Mouse (Mus musculus): ENCODE results near the gene Itpr2. TPM values are rescaled to one million over a fixed set of nuclear protein-coding genes. Genes with fewer than 3 reads are reported as not detected.

Itpr2 gene
- polyA plus RNA-seq, 1 experiment from 2014 or later = 12.2 TPM

GRCm38 (mm10) chr6:146125621-146126020, 376.4 kb downstream of the Itpr2 start:
- no peak overlapping the region for H3K9ac ChIP-seq
- ATAC-seq (ENCODE audit: insufficient read depth, low FRiP score, low read depth) = no peak
- no peak overlapping the region for H3K4me2 ChIP-seq
- 79% methylated on average over 1 of the region's 1 CpGs for WGBS
- no peak overlapping the region for H3K27ac ChIP-seq
- H3K4me1 ChIP-seq = no peaks in the 10 kb centered on the region
- H3K9me3 ChIP-seq = no peaks in the 10 kb centered on the region
- H3K27me3 ChIP-seq (replicated peaks) = no peaks in the 10 kb centered on the region
- no peak overlapping the region for H3K4me3 ChIP-seq (replicated peaks)
- no peaks in the 10 kb centered on the region for H3K36me3 ChIP-seq

- H3K9me3 ChIP-seq = no peaks in the 10 kb centered on the region
- no peak overlapping the region for H3K4me3 ChIP-seq (replicated peaks)
- no peak overlapping the region for H3K9ac ChIP-seq
- no peaks in the 10 kb centered on the region for H3K36me3 ChIP-seq
- no peaks in the 10 kb centered on the region for H3K4me1 ChIP-seq
- WGBS = 79% methylated on average over 3 of the region's 3 CpGs
- no peak for ATAC-seq (ENCODE audit: insufficient read depth, low FRiP score, low read depth)
- no peak overlapping the region for H3K4me2 ChIP-seq
- H3K27ac ChIP-seq = no peak overlapping the region
- H3K27me3 ChIP-seq (replicated peaks) = no peaks in the 10 kb centered on the region
Observed at GRCm38 (mm10) chr6:146124479-146124878, 377.5 kb downstream of the Itpr2 start.

- Histone ChIP-seq H3K4me1 (no peaks in the 10 kb centered on the region), H3K27ac (no peak overlapping the region), H3K9ac (no peak overlapping the region), H3K4me3 (replicated peaks) (no peak overlapping the region), H3K9me3 (no peaks in the 10 kb centered on the region), H3K4me2 (no peak overlapping the region), H3K36me3 (no peaks in the 10 kb centered on the region), H3K27me3 (replicated peaks) (no peaks in the 10 kb centered on the region)
- 84% methylated on average over 4 of the region's 4 CpGs for WGBS
- ATAC-seq (ENCODE audit: insufficient read depth, low FRiP score, low read depth) = no peak
Observed at GRCm38 (mm10) chr6:146123656-146124055, 378.4 kb downstream of the Itpr2 start.

GRCm38 (mm10) chr6:146120172-146120571, 381.9 kb downstream of the Itpr2 start:
- ATAC-seq (ENCODE audit: insufficient read depth, low FRiP score, low read depth) = no peak
- Histone ChIP-seq H3K4me1 (no peaks in the 10 kb centered on the region), H3K9ac (no peak overlapping the region), H3K4me2 (no peak overlapping the region), H3K9me3 (no peaks in the 10 kb centered on the region), H3K27me3 (replicated peaks) (no peaks in the 10 kb centered on the region), H3K36me3 (no peaks in the 10 kb centered on the region), H3K4me3 (replicated peaks) (no peak overlapping the region), H3K27ac (no peak overlapping the region)
- WGBS = 81% methylated on average over 6 of the region's 6 CpGs

- Histone ChIP-seq H3K9me3 (no peaks in the 10 kb centered on the region), H3K9ac (no peak overlapping the region), H3K4me2 (peak overlapping the region; percentile 23; the same call in 1 of the 2 replicates), H3K27me3 (replicated peaks) (no peaks in the 10 kb centered on the region), H3K27ac (no peak overlapping the region), H3K4me3 (replicated peaks) (no peak overlapping the region), H3K36me3 (no peaks in the 10 kb centered on the region), H3K4me1 (0 out of 2 replicates have a peak, but pooled peaks cover 4% of the 10 kb centered on the region)
- 21% methylated on average over 12 of the region's 12 CpGs for WGBS
- no peak for ATAC-seq (ENCODE audit: insufficient read depth, low FRiP score, low read depth)
Observed at GRCm38 (mm10) chr6:146114731-146115302, 387.2 kb downstream of the Itpr2 start.

GRCm38 (mm10) chr6:146114071-146114470, 388.0 kb downstream of the Itpr2 start:
- WGBS = 61% methylated on average over 3 of the region's 3 CpGs
- Histone ChIP-seq H3K9ac (no peak overlapping the region), H3K27me3 (replicated peaks) (no peaks in the 10 kb centered on the region), H3K36me3 (no peaks in the 10 kb centered on the region), H3K9me3 (no peaks in the 10 kb centered on the region), H3K4me2 (no peak overlapping the region), H3K4me1 (0 out of 2 replicates have a peak, but pooled peaks cover 4% of the 10 kb centered on the region), H3K4me3 (replicated peaks) (no peak overlapping the region), H3K27ac (no peak overlapping the region)
- ATAC-seq (ENCODE audit: insufficient read depth, low FRiP score, low read depth) = no peak

- WGBS = 86% methylated on average over 4 of the region's 4 CpGs
- Histone ChIP-seq H3K9ac (no peak overlapping the region), H3K9me3 (no peaks in the 10 kb centered on the region), H3K4me2 (no peak overlapping the region), H3K4me1 (0 out of 2 replicates have a peak, but pooled peaks cover 4% of the 10 kb centered on the region), H3K36me3 (no peaks in the 10 kb centered on the region), H3K27ac (no peak overlapping the region), H3K4me3 (replicated peaks) (no peak overlapping the region), H3K27me3 (replicated peaks) (no peaks in the 10 kb centered on the region)
- ATAC-seq (ENCODE audit: insufficient read depth, low FRiP score, low read depth) = no peak
Observed at GRCm38 (mm10) chr6:146113085-146113484, 388.9 kb downstream of the Itpr2 start.

- H3K9me3 ChIP-seq = no peaks in the 10 kb centered on the region
- no peak overlapping the region for H3K9ac ChIP-seq
- no peak overlapping the region for H3K4me3 ChIP-seq (replicated peaks)
- WGBS = 62% methylated on average over 7 of the region's 7 CpGs
- H3K4me2 ChIP-seq = no peak overlapping the region
- 0 out of 2 replicates have a peak, but pooled peaks cover 4% of the 10 kb centered on the region for H3K4me1 ChIP-seq
- ATAC-seq (ENCODE audit: insufficient read depth, low FRiP score, low read depth) = no peak
- no peak overlapping the region for H3K27ac ChIP-seq
- H3K36me3 ChIP-seq = no peaks in the 10 kb centered on the region
- no peaks in the 10 kb centered on the region for H3K27me3 ChIP-seq (replicated peaks)
Observed at GRCm38 (mm10) chr6:146112211-146112610, 389.8 kb downstream of the Itpr2 start.

GRCm38 (mm10) chr6:146111781-146112180, 390.2 kb downstream of the Itpr2 start:
- no peak overlapping the region for H3K9ac ChIP-seq
- H3K27ac ChIP-seq = no peak overlapping the region
- H3K36me3 ChIP-seq = no peaks in the 10 kb centered on the region
- no peaks in the 10 kb centered on the region for H3K9me3 ChIP-seq
- no peak overlapping the region for H3K4me2 ChIP-seq
- 0 out of 2 replicates have a peak, but pooled peaks cover 4% of the 10 kb centered on the region for H3K4me1 ChIP-seq
- H3K4me3 ChIP-seq (replicated peaks) = no peak overlapping the region
- WGBS = 82% methylated on average over 6 of the region's 6 CpGs
- ATAC-seq (ENCODE audit: insufficient read depth, low FRiP score, low read depth) = no peak
- no peaks in the 10 kb centered on the region for H3K27me3 ChIP-seq (replicated peaks)

GRCm38 (mm10) chr6:146110832-146111741, 390.9 kb downstream of the Itpr2 start:
- Histone ChIP-seq H3K4me1 (0 out of 2 replicates have a peak, but pooled peaks cover 4% of the 10 kb centered on the region), H3K4me2 (no peak overlapping the region), H3K9ac (no peak overlapping the region), H3K27ac (no peak overlapping the region), H3K9me3 (no peaks in the 10 kb centered on the region), H3K4me3 (replicated peaks) (no peak overlapping the region), H3K36me3 (no peaks in the 10 kb centered on the region), H3K27me3 (replicated peaks) (no peaks in the 10 kb centered on the region)
- no peak for ATAC-seq (ENCODE audit: insufficient read depth, low FRiP score, low read depth)
- 64% methylated on average over 21 of the region's 21 CpGs for WGBS

GRCm38 (mm10) chr6:146110425-146110824, 391.6 kb downstream of the Itpr2 start:
- Histone ChIP-seq H3K4me3 (replicated peaks) (no peak overlapping the region), H3K27ac (no peak overlapping the region), H3K36me3 (no peaks in the 10 kb centered on the region), H3K9ac (no peak overlapping the region), H3K9me3 (no peaks in the 10 kb centered on the region), H3K4me1 (0 out of 2 replicates have a peak, but pooled peaks cover 4% of the 10 kb centered on the region), H3K4me2 (no peak overlapping the region), H3K27me3 (replicated peaks) (no peaks in the 10 kb centered on the region)
- 66% methylated on average over 4 of the region's 4 CpGs for WGBS
- no peak for ATAC-seq (ENCODE audit: insufficient read depth, low FRiP score, low read depth)

- ATAC-seq (ENCODE audit: insufficient read depth, low FRiP score, low read depth) = no peak
- WGBS = 61% methylated on average over 7 of the region's 7 CpGs
Observed at GRCm38 (mm10) chr6:146108695-146109094, 393.3 kb downstream of the Itpr2 start.

More at GRCm38 (mm10) chr6:146108695-146109094, 393.3 kb downstream of the Itpr2 start:
- Histone ChIP-seq H3K36me3 (no peaks in the 10 kb centered on the region), H3K4me3 (replicated peaks) (no peak overlapping the region), H3K27me3 (replicated peaks) (no peaks in the 10 kb centered on the region), H3K27ac (no peak overlapping the region), H3K9me3 (no peaks in the 10 kb centered on the region), H3K4me2 (no peak overlapping the region), H3K9ac (no peak overlapping the region), H3K4me1 (no peaks in the 10 kb centered on the region)
